Mouse (Mus musculus) layer of hippocampus, adult 11-12 months (tissue): ENCODE data around the gene Crtc1.

Experiments
- DNase-seq: peaks from one replicate; pipeline ENCODE4 v3.0.0; 2022; ENCODE audit warnings: low spot score

Gene Crtc1

GRCm38 (mm10) chr8:70439055-70439847 lies at the start of gene Crtc1:
Crtc1 (minus strand) TSS chr8:70439579.
- DNase-seq: peak; percentile 96

DNA sequence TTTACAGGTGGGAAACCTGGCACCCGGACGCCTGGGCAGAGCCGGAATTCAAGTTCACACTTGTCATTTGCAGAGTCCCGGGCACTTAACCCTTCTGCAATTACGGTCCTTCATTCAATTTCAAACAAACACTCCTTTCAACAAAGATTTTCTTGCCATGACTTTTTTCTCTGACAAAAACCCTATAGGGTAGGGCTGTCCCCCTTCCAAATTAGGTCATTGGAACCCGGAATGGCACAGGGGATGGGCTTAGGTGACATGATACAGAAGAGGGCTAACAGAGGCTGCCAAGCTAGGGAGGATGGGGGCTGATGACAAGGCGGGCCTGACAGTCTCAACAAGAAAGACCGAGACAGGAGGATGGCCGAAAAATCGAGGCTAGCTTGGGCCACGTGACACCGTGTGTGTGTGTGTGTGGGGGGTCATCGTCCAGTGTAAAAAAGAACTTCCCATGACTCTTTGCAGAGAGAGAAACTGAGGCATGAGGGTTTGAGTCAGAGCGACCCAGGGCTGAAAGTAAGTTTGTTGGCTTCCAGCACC lies 49.6 kb upstream of the Crtc1 start:
- no peak for DNase-seq

DNA sequence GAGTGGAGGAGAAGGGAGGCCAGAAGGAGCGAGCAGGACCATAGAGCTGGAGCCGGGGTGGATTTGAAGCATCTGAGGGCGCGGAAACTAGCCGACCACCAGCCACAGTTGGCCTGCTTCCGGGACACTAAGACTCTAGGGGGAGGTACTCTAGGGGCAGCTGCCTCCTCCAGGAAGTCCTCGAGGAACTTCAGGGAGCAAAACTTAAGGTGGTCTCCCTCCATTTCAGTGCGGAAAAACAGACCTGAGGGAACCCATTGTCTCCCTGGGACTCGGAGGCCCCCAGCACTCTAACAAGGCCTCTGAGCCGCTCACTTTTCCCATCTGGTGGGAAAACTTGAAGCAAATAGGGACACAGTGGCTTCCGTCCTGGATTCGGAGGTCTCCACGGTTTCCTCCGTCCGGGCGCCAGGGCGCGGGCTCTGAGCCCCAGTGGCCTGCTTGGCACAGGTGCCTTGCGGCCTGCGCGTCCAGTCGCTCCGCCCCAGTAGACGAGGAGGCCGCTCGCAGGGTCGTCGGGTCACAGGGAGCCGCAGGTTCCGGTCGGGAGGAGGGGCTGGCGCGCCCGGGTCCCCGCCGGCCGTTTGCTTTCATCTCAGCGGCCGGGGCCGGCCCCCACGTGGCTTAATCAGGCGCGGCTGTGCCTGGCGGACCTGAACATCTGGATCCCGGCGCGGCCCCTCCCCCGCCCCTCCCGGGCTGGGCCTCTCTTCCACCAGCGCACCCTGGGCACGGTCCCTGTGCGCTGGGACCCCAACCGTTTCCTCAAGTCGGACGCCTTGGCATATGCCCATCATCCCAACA lies 48.8 kb upstream of the Crtc1 start:
- no peak for DNase-seq

- no peak for DNase-seq
These were observed 47.7 kb upstream of the Crtc1 start, which contains the start of gene Tmem59l for GRCm38 (mm10) chr8:70486941-70487520. Tmem59l (minus strand) TSS chr8:70487358.

DNA sequence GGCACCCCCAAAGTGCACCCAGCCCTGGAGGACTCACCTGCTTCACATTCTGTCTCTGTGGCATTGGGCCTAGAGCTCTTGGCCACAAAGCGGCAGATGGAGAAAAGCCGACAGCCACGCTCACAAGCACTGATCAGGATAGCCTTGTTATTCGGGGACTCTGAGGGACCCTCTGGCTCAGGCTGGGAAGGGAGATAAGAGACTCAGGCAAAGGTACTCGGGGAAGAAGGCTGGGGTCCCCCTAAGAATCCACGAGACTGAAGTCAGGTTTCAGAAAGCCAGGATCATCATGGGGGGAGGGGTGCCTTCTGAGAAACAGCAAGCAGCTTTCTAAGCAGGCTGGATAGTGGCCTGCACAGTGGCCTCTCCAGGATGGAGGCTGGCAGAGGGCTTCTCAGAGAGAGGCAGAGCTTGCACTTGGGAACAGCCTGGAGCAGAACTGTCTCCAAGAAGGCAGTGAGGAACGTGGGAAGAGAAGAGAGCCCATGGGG lies 46.9 kb upstream of the Crtc1 start:
- no peak for DNase-seq

DNA sequence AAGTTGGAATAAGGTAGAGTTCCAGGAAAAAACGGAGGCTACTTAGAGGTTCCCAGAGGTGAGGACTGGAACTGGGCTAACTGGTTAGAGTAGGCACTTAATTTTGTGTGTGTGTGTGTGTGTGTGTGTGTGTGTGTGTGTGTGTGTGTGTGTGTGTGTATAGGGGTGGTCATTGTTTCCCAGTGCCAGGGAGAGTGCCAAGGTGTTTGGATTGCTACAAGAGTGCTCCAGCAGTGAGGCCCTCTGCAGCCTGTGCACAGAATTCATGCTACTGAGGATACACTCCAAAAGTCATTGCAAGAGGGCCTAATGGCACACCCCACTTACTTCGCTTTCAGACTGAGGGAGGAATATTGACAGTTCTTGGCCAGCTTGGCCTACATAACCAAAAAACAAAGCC lies 43.6 kb upstream of the Crtc1 start:
- no peak for DNase-seq

DNA sequence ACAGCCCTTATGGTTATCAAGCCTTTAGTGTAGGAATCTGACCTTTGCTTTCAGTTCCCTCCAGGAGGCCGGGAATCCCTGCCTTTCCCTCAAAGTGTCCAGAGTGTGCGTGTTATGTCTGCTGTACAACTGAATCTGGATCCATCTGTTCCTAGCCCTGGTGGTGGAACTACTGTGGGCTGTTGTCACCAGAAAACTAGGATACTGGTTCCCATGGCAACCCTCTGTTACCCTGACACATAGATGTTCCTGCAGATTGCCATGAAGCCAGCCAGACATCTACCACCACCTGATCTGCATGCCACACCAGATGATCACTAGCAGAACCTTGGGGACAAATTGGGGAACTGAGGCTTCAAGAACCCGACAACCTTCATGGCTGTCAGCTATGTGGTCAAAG lies 42.5 kb upstream of the Crtc1 start:
- DNase-seq: peak; percentile 80

DNA sequence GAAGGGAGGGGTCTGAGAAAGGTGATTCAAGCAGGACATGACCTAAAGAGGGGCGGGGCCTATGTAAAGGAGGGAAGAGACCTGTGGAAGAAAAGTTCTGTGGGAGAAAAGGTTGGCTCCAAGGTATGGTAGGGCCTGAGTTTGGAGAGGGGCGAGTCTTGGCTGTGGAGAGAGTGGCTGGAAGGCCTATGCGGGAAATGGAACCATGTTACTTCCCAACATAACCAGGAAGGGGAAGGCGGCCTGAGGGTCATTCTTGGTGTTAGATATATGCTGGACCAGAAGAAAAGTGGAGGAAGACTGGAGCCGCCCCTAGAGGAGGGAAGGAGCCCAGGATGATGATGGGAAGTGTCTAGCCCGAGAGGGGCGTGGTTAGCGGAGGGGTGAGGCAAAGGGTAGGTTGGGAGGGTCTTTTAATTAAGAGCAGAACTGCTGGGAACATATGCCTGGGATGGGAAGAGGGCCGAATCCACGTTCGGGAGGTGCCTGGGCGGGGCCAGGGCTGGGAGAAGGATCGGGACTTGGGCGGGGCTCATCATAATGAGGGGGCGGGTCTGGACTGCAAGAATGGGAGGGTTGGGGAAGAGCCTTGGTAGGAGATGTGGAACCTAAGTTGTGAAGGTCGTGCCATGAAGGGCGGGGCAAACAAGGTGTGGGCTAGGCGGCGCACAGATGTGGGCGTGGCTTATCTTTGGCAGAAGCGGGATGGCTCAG lies 38.0 kb upstream of the Crtc1 start:
- DNase-seq: no peak

DNA sequence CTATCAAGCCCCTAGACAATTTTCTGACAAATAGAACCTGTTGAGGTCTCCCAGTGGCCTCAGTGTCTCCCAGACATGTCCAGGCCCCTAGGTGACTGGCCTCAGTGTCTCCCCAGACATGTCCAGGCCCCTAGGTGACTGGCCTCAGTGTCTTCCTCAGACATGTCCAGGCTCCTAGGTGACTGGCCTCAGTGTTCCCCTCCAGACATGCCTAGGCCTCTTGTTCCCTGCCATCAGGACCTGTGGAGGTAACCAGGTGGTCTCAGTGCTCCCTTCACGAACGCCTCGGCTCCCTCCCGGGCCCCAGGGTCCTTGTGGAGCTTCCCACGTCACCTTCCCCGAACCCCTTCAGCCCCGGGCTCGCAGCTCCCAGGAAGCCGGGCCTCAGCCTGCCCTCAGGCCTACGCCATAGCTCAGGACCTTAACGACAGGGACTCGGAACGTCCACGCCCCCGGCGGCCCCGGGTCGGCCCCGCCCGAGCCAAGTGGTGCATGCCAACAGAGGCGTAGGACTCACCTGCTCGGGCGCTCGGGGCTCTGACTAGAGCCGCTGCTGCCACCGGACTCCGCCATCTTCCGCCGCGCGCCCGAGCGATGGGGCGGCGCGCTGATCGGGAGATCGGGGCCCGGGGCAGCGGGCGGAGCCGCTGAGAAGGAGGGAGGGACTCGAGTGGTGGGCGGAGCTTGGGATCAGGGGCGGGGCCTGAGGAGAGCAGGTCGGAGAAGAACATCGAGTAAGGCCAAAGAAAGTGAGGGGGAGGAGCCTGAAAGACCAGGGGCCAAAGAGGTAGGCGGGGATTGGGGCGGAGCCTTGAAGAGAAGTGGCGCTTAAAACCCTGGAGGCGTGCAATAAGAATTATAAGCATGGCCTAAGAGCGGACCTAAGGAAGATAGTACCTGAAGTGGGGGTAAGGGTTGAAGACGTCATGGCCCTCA lies 37.2 kb upstream of the Crtc1 start, which contains the start of gene Klhl26:
Klhl26 (minus strand) TSS at position 636 of the 936 bp plus-strand sequence.
- peak; percentile 93 for DNase-seq

DNA sequence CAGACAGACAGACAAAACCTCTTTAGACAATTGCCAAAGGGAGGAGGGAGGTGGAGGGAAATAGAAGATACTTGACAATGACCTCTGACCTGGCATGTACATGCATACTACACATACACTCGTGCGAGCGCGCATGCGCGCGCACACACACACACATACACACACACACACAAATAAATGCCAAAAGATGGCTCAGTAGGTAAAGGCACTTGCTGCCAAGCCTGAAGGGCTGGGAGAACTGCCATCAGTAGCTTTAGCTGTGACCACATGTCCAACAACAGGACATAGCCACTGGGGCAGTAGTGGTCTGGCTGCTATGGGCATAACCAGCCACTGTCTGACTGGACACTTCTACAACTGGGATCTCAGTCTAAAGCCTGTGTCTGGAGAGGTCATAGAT lies 32.5 kb upstream of the Crtc1 start:
- no peak for DNase-seq

GRCm38 (mm10) chr8:70469938-70470337 lies 30.6 kb upstream of the Crtc1 start:
- no peak for DNase-seq

- no peak for DNase-seq
These were observed 30.0 kb upstream of the Crtc1 start for GRCm38 (mm10) chr8:70469295-70469916.

GRCm38 (mm10) chr8:70468733-70469132 lies 29.4 kb upstream of the Crtc1 start:
- DNase-seq: no peak

DNA sequence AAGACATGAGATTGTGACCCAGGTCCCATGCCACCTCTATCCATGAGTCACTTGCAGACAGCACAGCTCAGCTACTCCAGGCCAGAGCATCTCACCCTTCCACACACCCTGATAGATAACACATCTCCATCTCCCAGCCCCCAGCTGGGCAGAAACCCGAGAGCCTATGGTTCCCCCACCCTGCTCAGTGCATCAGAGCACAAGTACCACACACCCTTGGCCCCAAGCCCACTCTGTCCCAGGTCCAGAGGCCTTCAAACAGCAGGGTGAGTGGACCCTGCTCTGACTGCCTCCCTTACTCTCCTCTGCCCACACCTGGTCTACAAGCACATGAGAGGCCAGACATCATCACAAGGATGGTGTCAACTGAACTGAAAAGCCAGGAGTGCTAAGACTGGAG lies 28.5 kb upstream of the Crtc1 start:
- no peak for DNase-seq

DNA sequence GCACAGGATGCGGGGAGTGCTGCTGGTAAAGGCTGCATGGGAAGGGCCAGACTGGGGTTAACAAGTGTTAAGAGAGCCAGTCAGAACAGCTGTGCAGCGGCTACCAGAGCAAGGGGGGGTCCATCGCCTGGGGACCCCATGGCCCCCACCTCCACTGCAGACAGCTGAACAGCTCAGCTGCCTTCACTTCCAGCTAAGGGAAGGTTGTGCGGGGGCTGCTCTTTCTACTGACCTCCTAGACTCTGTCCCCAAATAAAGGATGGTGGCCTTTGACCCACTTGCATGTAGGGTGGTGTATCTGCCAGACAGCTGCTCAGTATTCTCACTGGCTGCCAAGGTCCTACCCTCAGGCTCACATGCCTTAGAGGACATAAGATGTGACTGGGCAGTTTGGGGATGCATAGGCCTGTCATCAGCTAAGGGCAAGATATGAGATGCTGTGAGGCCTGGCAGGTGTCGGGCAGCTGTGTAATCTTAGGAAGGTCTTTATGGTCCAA lies 27.9 kb upstream of the Crtc1 start:
- DNase-seq: no peak

- DNase-seq: no peak
These were observed 27.4 kb upstream of the Crtc1 start for GRCm38 (mm10) chr8:70466771-70467170.

GRCm38 (mm10) chr8:70466305-70466704 lies 26.9 kb upstream of the Crtc1 start:
- no peak for DNase-seq

DNA sequence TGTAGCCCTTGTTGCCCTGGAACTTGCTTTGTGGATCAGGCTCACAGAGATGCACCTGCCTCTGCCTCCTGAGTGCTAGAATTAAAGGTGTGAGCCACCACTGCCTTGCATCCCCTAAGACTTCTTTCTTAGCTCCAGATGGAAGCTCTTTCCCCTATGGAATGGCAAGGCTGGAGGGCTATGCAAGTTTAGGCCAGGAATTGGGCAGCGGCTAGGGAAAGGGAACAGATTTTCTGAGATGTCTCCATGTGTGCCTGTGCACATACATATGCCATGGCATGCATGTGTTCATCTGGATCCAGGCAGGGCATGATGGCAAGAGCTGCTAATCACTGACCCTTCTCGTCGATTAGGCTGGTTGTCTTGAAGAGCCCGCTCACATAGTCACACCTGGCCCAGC lies 26.3 kb upstream of the Crtc1 start:
- no peak for DNase-seq

GRCm38 (mm10) chr8:70464162-70464561 lies 24.8 kb upstream of the Crtc1 start:
- no peak for DNase-seq

- DNase-seq: peak; percentile 76
These were observed 23.9 kb upstream of the Crtc1 start for GRCm38 (mm10) chr8:70463306-70463705.
